In the genomic region with DNA sequence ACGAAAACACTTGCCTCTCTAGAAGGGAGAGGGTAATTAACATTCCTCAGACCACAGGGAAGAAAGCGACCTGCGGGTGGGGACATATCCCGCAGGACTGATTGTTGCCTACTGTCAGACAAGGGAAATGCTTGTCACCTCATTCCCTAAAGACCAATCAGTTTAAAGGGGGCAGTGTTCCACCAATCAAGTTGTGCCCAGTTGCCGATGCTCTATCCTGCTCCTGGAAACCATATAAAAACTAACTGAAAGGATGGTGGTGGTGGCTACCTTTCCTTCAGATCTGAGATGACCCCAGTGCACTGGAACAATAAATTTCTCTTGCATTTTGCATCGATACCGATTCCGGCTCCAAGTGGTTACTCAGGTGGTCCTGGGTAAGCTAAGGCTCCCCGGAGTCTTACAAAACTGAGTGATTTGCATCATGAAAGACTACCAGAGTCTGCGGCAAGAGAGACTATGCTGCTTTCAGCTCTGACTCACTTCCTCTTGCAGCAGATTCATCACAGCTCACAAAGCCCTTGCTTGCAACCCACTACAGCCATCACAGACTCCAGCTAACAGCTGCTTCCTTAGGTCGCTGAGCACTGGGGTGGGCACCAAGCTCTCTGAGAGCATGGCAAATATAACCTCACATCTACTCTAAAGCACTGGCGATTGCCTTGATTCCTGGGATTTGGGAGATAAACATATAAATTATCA, we compare ENCODE assay signal across 11 mouse cellular contexts.
A peak's percentile ranks its signal among the peaks of the same experiment; 100 is the strongest.
DNase-seq lines count a peak whose midpoint lies in the region; ATAC-seq and TF ChIP-seq lines count a peak whose summit lies in the region.
"Had no signal": no experiment of that assay in that cellular context is flagged by ENCODE, and none has a peak within 500 bp of the region (broad histone marks: within the 10 kb centered on the region; RNA-seq: fewer than 3 reads in every experiment).

No protein-coding gene starts in this region.

- peaks cover 9% of the 10 kb centered on the region for H3K36me3 ChIP-seq in heart, adult 2 months (ENCODE audit: control insufficient read depth, insufficient read depth, low read length)
- H3K36me3 ChIP-seq in stomach, postnatal 0 days (ENCODE audit: control insufficient read depth, insufficient read depth, low read length) = no peaks in the 10 kb centered on the region
- H3K36me3 ChIP-seq: embryonic facial prominence, embryonic 13.5 days had no signal

- intact Hi-C loops in heart, adult 2 months (cut with DNase I) = no loop called here
- intact Hi-C loops in heart, postnatal 25 days (cut with DNase I) = no loop called here
- intact Hi-C loops in left cerebral cortex, adult 2 months (cut with DNase I) = no loop called here

- no peak for DNase-seq in heart, adult 2 months
- no peak for DNase-seq in heart, postnatal 25 days (ENCODE audit: low spot score)
- peak; percentile 3 for DNase-seq in retina, embryonic 14.5 days (ENCODE audit: low spot score)
- no peak for DNase-seq in retina, postnatal 1 day
- peak; percentile 5 for DNase-seq in kidney, adult 18-20 months
- no peak for DNase-seq in stomach, postnatal 0 days (ENCODE audit: low spot score)
- no peak for DNase-seq in left cerebral cortex, adult 2 months (ENCODE audit: extremely low spot score in 1 of 2, low spot score in 2 of 2)
- DNase-seq in spleen, adult 18-20 months = no peak
- DNase-seq: adrenal gland, postnatal 36 days had no signal

- peaks cover 10% of the 10 kb centered on the region for H3K4me1 ChIP-seq in heart, adult 2 months (ENCODE audit: control insufficient read depth, insufficient read depth, low read length)
- H3K4me1 ChIP-seq in stomach, postnatal 0 days (replicated peaks; ENCODE audit: control insufficient read depth, insufficient read depth) = no peaks in the 10 kb centered on the region
- H3K4me1 ChIP-seq: embryonic facial prominence, embryonic 13.5 days had no signal

- no peaks in the 10 kb centered on the region for H3K27me3 ChIP-seq in heart, adult 2 months (ENCODE audit: control insufficient read depth, insufficient read depth, low read length)
- no peaks in the 10 kb centered on the region for H3K27me3 ChIP-seq in stomach, postnatal 0 days (ENCODE audit: control insufficient read depth, insufficient read depth, low read length)
- H3K27me3 ChIP-seq: embryonic facial prominence, embryonic 13.5 days had no signal

- no peak for TF ChIP-seq POLR2A in heart, adult 2 months (IDR thresholded peaks at IDR 0.05; ENCODE audit: insufficient read depth, low read depth, low read length)

- no peak for TF ChIP-seq EP300 in heart, adult 2 months (IDR thresholded peaks at IDR 0.05; ENCODE audit: insufficient read depth, low read depth, low read length)
- no peak for TF ChIP-seq EP300 in stomach, postnatal 0 days (optimal IDR thresholded peaks at IDR 0.05)

- H3K27ac ChIP-seq in heart, adult 2 months = no peak overlapping the region
- H3K27ac ChIP-seq in stomach, postnatal 0 days (replicated peaks) = no peak overlapping the region
- no peak overlapping the region for H3K27ac ChIP-seq in left cerebral cortex, adult 2 months
- H3K27ac ChIP-seq: embryonic facial prominence, embryonic 13.5 days had no signal

- TF ChIP-seq CTCF in heart, adult 2 months (IDR thresholded peaks at IDR 0.05) = peak; percentile 22
- TF ChIP-seq CTCF in stomach, postnatal 0 days (IDR thresholded peaks at IDR 0.05; ENCODE audit: low read depth) = peak; percentile 5; the same call in 1 of the 2 replicates
- no peak for TF ChIP-seq CTCF in left cerebral cortex, adult 2 months (IDR thresholded peaks at IDR 0.05)

- H3K9ac ChIP-seq in heart, adult 2 months (ENCODE audit: low read depth, low read length) = no peak overlapping the region
- H3K9ac ChIP-seq in stomach, postnatal 0 days (ENCODE audit: low read length) = no peak overlapping the region
- H3K9ac ChIP-seq: embryonic facial prominence, embryonic 13.5 days had no signal

- no peaks in the 10 kb centered on the region for H3K9me3 ChIP-seq in stomach, postnatal 0 days (ENCODE audit: control insufficient read depth, low read length)
- H3K9me3 ChIP-seq: embryonic facial prominence, embryonic 13.5 days had no signal

- H3K79me2 ChIP-seq in heart, adult 2 months (replicated peaks; ENCODE audit: control insufficient read depth, insufficient read depth, low read length) = no peaks in the 10 kb centered on the region

- H3K4me2 ChIP-seq in stomach, postnatal 0 days (replicated peaks; ENCODE audit: low read depth) = no peak overlapping the region
- H3K4me2 ChIP-seq: embryonic facial prominence, embryonic 13.5 days; liver, embryonic 11.5 days had no signal

- ATAC-seq in stomach, postnatal 0 days (ENCODE audit: low FRiP score, low TSS enrichment) = no peak

- 52% methylated on average over 12 of the region's 12 CpGs for WGBS in heart, adult 2 months
- 65% methylated on average over 12 of the region's 12 CpGs for WGBS in stomach, postnatal 0 days

- H3K4me3 ChIP-seq in heart, adult 2 months = no peak overlapping the region
- H3K4me3 ChIP-seq in stomach, postnatal 0 days (ENCODE audit: low read depth, low read length) = no peak overlapping the region
- no peak overlapping the region for H3K4me3 ChIP-seq in left cerebral cortex, adult 2 months
- H3K4me3 ChIP-seq: embryonic facial prominence, embryonic 13.5 days had no signal

Comparison
In these comparisons a context has a peak if more than half of its experiments do, and no peak if none do; other contexts are left out.
1. DNase-seq: peak in retina, embryonic 14.5 days (single experiment) and kidney, adult 18-20 months (single experiment); none in heart, adult 2 months (0 of 2), heart, postnatal 25 days (single experiment), retina, postnatal 1 day (single experiment), stomach, postnatal 0 days (single experiment), left cerebral cortex, adult 2 months (0 of 2) and spleen, adult 18-20 months (0 of 2).